In genomic region chr1:89769641-89770040, GRCm38 (mm10) we compare ENCODE assay signal across 16 mouse cellular contexts.
DNase-seq lines count a peak whose midpoint lies in the region.
"Had no signal": no experiment of that assay in that cellular context is flagged by ENCODE, and none has a peak within 500 bp of the region (broad histone marks: within the 10 kb centered on the region; RNA-seq: fewer than 3 reads in every experiment).

No protein-coding gene starts in this region.

- intact Hi-C loops in left cerebral cortex, postnatal 4 days (cut with DNase I) = no loop called here
- intact Hi-C loops in left cerebral cortex, postnatal 36 days (cut with DNase I) = no loop called here
- intact Hi-C loops in heart, postnatal 10 days (cut with DNase I) = loop anchor here (5.0 kb wide), 1 partner anchor 173 kb away; no protein-coding TSS in a partner anchor

- DNase-seq in embryo, embryonic 10.5 days (ENCODE audit: low spot score) = peak; percentile 31
- no peak for DNase-seq in embryo, embryonic 9.5 days (ENCODE audit: extremely low spot score)
- peak; percentile 21 for DNase-seq in left cerebral cortex, postnatal 4 days
- no peak for DNase-seq in left cerebral cortex, postnatal 36 days (ENCODE audit: low spot score in 2 of 2)
- DNase-seq in R1 (ENCODE audit: low read depth, low spot score) = peak; percentile 47
- DNase-seq in mesoderm, embryonic 11.5 days (ENCODE audit: low read depth, low spot score) = peak; percentile 49
- DNase-seq in heart, postnatal 10 days = no peak
- DNase-seq: cerebellum, adult 11 months; cerebellum, postnatal 25 days; gastrocnemius, postnatal 25 days; heart, adult 2 months; kidney, postnatal 36 days; lung, adult 2 months; lung, postnatal 4 days; spleen, adult 18-20 months; thymus, postnatal 25 days had no signal

Comparison
In these comparisons a context has a peak if more than half of its experiments do, and no peak if none do; other contexts are left out.
1. DNase-seq: peak in embryo, embryonic 10.5 days (single experiment), left cerebral cortex, postnatal 4 days (single experiment), R1 (single experiment) and mesoderm, embryonic 11.5 days (single experiment); none in embryo, embryonic 9.5 days (single experiment), left cerebral cortex, postnatal 36 days (0 of 2) and heart, postnatal 10 days (0 of 2).